Mouse (Mus musculus): ENCODE measurements around the gene Cox19.

- peak; percentile 34; the same call in 1 of the 2 replicates for TF ChIP-seq POLR2A (IDR thresholded peaks at IDR 0.05; ENCODE audit: borderline replicate concordance, insufficient read depth, low read length)
- no peak; the same call in 1 of the 2 replicates for TF ChIP-seq CTCF (IDR thresholded peaks at IDR 0.05; ENCODE audit: borderline replicate concordance, insufficient read depth, low read depth, low read length)
Observed at GRCm38 (mm10) chr5:139325395-139325966, 25.7 kb downstream of the Cox19 start, which contains the start of gene Adap1.
